Mouse (Mus musculus): ENCODE results near the gene Ppargc1a. TPM values are rescaled to one million over a fixed set of nuclear protein-coding genes. Genes with fewer than 3 reads are reported as not detected.
A peak's percentile ranks its signal among the peaks of the same experiment; 100 is the strongest.

Ppargc1a gene
- total RNA-seq, 2 experiments from 2014 or later = 25.9 to 30.6 TPM

DNA sequence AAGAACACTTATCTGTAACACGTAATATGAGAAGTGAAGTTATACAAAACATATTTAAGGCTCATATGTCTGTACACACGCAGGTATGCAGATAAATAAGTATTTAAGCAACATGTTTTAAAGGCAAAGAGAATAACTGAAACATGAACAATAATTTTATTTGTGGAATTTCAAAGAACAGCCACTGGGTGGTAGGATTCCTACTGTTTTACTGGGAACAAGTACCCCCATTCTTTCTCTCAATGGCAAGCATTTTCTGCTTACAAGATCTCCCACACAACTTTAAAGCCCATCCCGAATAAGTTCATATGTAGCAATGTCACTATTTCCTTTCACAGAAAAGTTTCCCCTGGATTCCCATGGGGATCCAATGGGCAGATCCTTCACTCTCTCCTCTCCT, 46.7 kb downstream of the Ppargc1a start:
- no peak for DNase-seq
- intact Hi-C loops (cut with DNase I) = no loop called here

DNA sequence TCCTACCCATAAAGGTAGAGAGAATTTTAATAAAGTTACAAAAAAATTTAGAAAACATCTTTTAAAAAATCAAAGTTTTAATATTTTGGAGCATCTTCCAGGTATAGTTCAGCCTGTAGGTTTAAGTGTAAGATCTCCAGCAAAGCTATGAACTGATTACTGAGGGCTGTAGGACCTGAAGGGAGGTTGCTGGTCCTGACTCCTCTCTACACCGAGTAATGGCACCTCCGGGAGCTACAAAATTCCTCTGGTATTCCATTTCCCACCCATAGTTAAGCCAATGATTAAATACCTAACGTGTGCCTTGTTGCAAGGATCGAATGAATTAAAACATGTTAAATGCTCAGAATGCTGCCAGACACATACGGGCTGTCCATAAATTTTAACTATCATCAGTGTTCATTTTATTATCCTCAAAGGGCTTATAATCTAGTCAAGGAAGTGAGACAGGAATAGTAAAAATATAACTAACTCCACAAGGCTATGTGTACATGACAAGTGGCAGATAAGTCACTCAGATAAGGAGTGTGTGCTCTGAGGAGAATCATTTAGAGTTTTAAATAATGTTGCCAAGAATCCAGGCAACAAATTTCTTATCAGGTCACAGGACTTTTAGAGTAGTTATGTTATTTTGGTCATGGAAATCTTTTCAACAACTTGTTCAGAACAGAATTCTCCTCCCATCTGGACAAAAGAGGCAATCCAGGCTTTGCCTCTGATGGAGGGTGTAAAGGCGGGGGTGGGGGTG, 49.9 kb downstream of the Ppargc1a start:
- intact Hi-C loops (cut with DNase I) = no loop called here
- no peak for DNase-seq

DNA sequence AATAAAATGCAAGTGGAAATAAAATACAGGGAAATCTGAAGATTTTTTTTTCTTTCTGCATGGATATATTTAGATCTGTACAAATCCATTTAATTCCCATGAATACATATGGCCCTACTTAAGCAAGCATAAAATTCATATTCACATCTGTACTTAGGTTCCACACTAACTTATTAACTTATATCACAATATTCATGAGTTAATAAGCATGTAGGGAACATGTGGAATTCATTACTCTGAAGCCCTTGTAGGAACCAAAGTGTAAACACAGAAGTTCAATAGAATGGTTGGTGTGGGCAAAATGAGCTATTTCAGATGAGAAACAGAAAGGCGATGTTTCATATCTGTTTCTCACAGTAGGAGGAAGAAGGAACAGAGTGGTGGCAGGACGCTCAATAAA, 62.9 kb downstream of the Ppargc1a start:
- intact Hi-C loops (cut with DNase I) = no loop called here
- DNase-seq = no peak

DNA sequence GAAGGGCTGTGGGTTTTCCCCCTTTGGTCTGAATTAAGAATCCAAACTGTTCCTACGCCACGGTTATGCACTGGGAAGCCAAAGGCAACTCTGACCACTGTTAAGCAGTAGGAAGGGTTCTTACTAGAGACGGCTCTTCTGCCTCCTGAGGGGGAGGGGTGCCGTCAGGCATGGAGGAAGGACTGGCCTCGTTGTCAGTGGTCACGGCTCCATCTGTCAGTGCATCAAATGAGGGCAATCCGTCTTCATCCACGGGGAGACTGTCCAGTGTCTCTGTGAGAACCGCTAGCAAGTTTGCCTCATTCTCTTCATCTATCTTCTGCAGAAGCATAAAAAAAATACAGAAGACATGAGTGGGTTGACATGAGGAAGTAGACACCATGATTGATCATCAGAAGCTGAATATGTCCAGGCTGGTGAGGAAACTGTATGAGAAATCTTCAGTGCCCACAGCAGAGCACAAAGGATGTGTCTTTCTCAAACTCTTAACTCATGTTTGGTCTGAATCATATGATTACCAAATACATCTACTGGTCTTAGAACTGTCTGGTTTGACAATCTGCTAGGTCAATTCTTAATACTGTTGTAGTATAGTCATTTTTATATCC, 69.5 kb downstream of the Ppargc1a start:
- peak; percentile 5 for DNase-seq
- intact Hi-C loops (cut with DNase I) = no loop called here

DNA sequence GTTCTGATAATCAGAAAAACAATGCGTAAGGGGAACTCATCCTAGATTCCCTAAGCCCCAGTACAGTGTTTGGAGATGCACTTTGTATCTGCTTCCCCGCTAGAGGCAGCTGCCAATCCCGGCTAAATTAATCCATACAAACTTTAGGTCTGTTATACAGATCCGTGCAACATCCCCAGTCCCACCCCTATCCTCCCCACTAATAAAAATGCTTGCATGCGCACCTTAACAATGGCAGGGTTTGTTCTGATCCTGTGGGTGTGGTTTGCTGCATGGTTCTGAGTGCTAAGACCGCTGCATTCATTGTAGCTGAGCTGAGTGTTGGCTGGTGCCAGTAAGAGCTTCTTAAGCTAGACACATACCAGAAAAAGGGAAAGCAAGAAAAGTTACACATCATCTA, 72.1 kb downstream of the Ppargc1a start:
- no peak for DNase-seq
- intact Hi-C loops (cut with DNase I) = no loop called here

DNA sequence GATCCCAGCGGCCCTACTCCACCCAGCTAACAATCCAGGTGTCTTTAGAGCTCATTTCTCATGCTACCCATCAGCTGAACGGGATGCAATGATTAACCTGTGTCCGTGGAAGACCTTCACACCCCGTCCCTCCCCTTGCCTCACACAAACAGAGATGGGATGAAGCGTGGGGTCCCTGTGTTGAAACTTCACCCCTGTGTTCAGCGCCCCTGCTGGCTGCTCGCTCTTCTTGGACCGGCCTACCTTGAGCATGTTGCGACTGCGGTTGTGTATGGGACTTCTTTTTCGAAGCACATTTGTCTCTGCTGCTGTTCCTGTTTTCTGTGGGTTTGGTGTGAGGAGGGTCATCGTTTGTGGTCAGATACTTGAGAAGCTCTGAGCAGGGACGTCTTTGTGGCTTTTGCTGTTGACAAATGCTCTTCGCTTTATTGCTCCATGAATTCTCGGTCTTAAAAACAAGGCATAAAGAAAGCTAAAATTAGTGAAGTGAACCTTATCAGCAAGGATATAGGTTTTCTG, 73.1 kb downstream of the Ppargc1a start:
- no peak for DNase-seq
- intact Hi-C loops (cut with DNase I) = no loop called here

DNA sequence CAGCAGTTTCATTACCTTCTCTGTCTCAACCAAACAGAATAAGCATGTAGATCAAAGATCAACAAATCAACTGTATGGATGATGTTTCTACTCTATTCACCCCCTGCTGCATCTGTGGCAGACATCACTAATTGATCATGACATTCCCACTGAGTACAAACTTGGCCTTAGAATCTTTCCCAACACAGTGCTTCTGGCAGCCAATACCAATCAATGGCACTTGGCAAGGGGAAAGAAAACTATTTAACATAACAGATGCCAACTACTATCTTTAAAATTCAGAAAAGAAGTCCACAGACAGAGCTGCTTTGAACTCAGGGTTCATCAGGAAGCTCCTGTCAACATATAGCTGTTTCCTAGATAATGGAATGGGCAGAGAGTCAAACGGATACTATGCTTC, 83.8 kb downstream of the Ppargc1a start:
- DNase-seq = no peak
- intact Hi-C loops (cut with DNase I) = no loop called here

DNA sequence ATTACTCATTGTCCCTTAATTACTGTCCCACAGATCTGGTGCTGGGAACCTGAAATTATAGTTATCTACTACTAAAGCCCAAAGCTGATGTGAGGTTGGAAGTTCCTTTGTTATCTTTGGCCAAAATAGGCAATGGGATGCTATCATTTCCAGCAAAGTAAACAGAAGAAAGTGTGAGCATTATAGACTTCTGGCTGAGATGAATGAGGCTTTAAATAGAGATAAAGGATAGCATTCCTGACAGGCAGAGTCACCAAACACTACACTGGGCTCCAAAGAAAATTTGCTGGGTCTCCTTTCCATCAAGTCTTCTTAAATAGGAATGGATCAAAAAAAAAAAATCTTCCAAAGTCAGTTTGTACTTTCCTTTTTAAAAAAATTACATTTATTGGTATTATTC, 87.7 kb downstream of the Ppargc1a start:
- intact Hi-C loops (cut with DNase I) = no loop called here
- no peak for DNase-seq

DNA sequence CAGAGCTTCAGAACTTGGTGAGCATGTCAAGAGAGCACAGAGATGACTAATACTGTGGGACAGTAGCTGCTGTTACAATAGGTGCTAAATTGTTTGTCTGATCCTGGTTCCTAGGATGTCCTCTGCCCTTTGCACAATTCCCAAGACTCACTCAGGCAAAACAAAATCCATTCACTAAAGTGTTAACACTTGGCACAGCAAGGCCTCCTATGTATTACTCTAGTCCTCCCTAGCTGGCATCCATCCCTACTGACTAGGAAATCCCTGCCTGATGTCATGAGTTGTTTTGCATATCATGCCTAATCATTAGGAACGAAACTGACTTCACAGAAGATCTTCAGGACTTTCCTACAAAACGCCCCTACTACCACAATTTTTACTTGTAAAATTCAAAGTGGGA, 88.1 kb downstream of the Ppargc1a start:
- intact Hi-C loops (cut with DNase I) = no loop called here
- no peak for DNase-seq

DNA sequence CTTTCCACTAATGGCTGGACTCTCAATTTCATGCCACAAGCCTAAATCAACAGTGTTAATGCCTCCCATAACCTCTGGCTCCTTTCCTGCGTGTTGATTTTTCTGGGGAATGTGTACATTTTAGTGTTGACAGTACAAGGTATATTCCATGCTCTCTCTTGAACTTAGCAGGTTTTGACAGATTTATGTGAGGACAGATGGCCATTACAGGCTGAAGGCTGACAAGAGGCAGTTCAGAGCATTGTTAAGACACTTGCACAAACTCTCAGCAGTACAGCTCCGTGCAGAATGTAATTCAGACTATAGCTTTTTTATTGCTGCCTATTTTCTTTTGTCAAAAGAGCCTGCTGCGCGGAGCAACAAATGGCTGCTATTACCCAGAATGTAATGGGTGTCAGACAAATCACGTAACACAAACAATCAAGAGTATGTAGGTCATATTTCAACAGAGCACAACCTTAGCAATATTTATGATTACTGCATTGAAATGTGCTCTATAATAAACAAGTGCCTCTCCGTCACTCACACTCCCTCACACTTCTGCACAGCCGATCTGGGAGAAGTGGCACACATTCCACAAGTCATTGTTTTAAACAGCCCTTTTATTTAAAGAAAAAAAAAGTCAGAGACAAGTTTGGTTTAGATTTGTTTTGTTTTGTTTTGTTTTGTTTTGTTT, 89.1 kb downstream of the Ppargc1a start:
- intact Hi-C loops (cut with DNase I) = no loop called here
- DNase-seq = no peak

DNA sequence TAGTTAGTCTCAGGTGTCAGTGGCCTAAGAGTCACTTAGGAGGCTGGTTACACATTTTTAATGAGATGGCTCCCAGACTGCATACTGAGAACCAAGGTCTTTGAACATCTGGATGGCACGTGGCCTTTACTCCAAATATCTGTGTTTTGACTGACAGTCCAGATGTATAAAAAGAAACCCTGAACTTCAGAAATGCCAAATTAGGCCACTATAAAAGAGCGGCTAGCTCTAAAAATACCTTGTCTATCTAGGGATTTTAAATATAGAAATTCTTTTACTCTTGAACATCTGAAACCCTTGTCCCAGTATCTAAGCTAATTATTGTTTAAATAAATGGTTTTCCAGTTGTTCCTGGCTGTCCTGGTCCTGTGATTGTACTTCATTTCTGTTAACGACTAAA, 90.4 kb downstream of the Ppargc1a start:
- no peak for DNase-seq
- intact Hi-C loops (cut with DNase I) = no loop called here

DNA sequence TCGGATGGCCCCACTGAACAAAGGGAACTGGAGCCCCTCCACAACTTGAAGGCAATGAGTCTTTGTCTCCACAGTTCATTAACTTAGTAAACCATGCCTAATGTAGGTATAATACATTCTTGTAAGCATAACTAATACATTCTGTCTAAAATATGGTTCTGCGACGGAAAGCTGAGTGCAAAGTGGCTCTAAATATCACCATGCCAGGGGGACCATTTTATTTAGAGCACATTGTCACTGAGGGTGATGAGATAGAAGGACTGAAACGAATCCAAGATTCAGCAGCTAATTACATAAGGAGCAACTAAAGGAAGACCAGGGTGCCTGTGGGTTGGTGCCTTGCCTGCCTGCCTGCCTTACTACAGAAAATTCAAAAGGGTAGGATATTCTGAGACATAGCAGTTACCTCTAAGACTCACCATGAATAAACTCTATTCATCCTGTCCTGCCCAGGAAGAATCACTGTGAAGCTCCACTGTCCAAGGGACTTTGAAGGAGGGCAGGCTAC, 92.4 kb downstream of the Ppargc1a start:
- no peak for DNase-seq
- intact Hi-C loops (cut with DNase I) = no loop called here

DNA sequence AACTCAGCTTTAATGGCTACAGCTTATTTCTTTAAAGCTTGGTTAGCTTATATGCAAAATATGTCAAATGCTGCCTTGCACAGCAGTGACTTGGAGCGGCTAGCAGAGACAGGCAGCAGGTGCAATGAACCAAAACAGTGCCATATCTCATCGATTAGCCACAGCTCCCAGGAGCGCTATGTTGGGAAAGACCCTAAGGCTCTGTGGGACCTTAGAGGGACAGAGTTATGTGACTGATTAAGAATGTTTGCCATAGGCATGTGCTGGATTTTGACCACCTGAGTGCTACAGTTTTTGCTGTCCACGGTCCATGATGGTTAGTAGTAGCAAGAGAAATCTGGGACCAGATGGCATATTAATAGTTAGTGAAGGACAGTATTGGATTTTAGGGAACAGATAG, 95.9 kb downstream of the Ppargc1a start:
- intact Hi-C loops (cut with DNase I) = no loop called here
- DNase-seq = no peak

DNA sequence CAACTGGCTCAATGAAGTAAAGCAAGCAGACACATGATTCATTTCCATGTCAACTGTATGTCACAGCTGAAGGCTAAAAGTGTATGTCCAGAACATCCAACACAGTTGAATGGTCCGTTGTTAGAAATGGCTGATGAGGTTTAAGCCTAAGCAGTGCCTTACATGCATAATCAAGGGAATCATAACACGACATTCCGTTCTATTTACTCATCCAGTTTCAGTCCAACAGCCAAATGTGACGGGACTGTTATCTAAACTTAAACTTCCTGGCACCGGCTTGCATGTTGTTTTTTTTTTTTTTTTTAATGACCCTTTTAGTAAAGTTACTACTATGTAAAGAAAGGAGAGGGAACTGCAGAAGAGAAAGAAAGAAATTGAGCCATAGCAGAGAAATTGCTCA, 101.5 kb downstream of the Ppargc1a start:
- intact Hi-C loops (cut with DNase I) = no loop called here
- no peak for DNase-seq

DNA sequence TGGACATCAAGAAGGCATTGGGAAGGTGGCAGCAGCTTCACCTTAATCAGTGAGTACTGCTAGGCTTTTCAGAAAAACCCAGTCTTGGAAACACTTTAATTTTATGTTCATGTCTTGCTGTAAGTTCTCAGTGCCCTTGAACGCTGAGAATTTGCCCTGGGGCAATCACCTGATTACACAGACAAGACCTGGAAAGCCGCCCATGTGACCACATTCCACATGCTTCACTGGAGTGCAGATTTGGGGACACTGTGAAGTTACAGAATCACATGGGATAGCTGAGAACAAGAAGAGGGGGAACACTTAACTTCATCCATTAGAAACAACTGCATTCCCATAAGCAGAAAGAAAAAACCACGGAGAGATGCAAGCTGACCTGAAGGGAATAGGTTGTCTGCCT, 115.5 kb downstream of the Ppargc1a start:
- intact Hi-C loops (cut with DNase I) = no loop called here
- DNase-seq = no peak

DNA sequence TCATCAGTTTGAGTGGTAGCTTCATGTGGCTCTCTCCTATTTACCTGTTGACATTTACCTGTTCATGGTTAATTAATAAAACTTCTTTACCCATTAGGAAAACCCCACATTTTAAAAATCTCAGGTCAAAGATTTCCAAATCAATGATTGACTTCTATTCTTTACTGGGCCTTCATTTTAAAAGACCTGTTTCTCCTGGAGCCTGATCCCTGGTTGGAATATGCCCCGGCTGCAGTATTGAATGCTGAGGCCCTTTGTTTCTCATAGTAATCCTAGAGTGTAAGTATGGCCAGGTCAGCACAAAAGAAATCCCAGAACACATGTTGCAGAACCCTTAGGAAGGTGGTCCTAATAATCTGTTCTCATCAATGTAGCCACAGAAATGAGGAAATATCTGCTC, 119.9 kb downstream of the Ppargc1a start:
- intact Hi-C loops (cut with DNase I) = no loop called here
- no peak for DNase-seq

DNA sequence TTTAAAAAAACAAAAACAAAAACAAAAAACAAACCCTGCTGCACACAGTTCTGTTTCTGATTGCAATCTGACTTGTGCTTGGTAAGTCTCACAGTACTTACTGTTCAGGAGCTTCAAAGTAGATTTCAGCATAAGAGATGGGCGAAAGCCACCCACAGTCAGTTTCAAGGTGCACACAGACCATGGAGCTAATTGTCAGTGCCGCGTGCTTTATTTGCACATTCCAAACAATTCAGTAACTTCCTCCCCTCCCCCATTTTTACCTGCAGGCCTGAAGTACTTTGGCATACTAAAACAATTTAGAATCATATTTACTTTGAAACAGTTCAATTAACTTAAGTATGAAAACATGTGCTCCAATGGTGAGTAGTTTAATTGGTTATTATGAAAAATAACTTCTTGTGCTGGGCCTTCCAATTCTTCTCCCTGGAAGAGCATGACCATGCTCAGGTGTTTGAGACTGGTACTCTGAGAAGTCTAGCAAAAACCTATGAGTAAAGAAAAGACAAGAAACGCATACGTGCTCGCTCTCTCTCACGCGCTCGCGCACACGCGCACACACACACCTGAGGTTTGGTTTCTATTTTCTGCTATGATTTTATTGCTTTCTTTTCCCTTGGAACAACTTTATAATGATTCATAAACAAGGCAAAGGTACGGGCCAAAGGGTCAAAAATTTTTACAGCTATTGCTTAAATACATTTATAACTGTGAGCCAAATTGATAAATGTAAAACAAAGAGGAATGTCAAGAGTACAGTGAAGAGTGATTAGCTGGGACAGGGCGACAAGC, 121.0 kb downstream of the Ppargc1a start:
- no peak for DNase-seq
- intact Hi-C loops (cut with DNase I) = no loop called here

DNA sequence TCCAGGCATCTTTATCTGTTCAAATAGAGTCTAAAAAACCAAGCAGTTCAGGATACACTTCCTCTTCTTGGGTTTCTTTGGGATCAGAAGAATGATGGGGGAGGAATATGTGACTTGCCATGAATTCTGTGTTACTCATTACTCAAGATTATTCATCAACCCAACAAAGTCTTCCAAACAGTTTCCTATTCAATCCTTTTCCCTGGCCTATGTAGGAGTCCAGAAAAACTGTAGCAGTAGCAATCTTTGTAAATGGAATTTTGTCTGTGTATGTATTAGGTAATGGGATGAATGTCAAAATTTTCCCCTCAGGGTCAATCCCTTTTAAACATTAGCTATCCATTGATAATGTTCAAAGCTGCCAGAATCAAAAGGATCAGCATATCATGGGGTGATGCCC, 121.8 kb downstream of the Ppargc1a start:
- intact Hi-C loops (cut with DNase I) = no loop called here
- DNase-seq = no peak

DNA sequence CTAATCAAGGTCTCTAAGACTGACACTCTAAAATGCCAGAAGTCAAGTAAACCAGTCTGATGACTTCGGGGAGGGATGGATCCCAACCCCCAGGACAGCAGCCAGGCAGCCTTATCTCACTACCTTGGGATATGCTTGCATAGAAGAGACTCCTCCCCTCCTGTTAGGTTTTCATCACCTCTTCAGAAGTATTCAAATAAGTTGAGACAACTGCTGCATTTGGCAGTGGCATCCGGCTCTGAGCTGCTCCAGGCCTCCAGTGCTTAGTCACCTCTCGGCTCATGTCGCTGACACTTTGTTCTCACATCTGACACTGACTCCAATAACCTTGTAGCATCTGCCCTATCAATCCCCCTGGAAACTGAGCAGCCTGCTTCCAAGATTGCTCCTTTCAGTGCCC, 127.8 kb downstream of the Ppargc1a start:
- DNase-seq = no peak
- intact Hi-C loops (cut with DNase I) = no loop called here

DNA sequence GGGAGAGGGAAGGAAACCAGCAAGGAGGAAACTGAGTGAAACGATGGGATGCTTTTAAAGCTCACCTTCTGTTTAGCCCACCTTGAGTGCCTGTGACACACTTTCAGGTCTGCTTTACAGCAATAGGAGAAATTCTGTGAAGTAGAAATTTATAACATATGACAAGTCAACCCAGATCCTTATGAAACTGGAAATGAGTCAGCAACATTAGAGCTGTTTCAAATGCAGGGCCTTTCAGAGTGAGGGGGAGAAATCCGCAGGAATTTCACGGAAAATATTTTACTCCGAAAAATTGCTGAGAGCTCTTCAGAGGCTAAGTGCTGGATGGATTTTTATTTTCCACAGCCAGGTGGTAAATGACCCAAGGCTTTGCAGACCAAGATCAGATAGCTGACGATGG, 133.6 kb downstream of the Ppargc1a start:
- intact Hi-C loops (cut with DNase I) = no loop called here
- no peak for DNase-seq

DNA sequence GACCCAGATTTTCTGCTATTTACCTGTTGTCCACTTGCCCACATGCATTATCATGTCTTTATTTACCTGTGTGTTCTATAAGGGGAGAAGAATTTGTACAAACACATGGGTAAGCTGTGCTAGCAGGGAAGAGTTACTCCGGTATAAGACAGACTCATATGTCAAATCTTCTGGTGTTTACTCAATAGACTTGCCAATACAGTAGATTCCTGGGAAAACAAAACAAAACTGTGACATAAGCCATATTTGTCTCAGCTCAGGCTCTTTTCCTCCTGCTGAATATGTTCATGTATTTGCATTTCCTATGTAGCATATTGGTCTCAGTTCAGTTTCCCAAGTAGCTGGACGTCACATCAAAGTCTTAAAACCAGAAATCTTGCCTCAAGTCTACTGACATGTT, 135.0 kb downstream of the Ppargc1a start:
- DNase-seq = no peak
- intact Hi-C loops (cut with DNase I) = no loop called here
